Mouse (Mus musculus) heart, embryonic 15.5 days (tissue): ENCODE results near the gene Fam111a. TPM values are rescaled to one million over a fixed set of nuclear protein-coding genes. Genes with fewer than 3 reads are reported as not detected.

Experiments
- ATAC-seq: fragments of 200-750 bp; cut with Nextera tagmentation; replicated peaks from 2 replicates; pipeline ENCODE4 v1.8.0; 2017; ENCODE audit warnings: low read depth, moderate TSS enrichment; ENCODE audit not compliant: insufficient number of reproducible peaks, insufficient read depth, low FRiP score
- H3K27ac ChIP-seq: fragments of 300-500 bp; sonication (generic); 2 replicates; pipeline ENCODE4 v1.5.1; 2015; ENCODE audit warnings: mild to moderate bottlenecking, inconsistent platforms
- H3K27me3 ChIP-seq: fragments of 300-500 bp; sonication (generic); 2 replicates; pipeline ENCODE4 v1.6.1; 2015; ENCODE audit warnings: inconsistent platforms
- H3K36me3 ChIP-seq: fragments of 300-500 bp; sonication (generic); 2 replicates; pipeline ENCODE4 v1.6.1; 2015; ENCODE audit warnings: mild to moderate bottlenecking, inconsistent platforms
- H3K4me1 ChIP-seq: fragments of 300-500 bp; sonication (generic); replicated peaks from 2 replicates; pipeline ENCODE4 v1.6.1; 2015; ENCODE audit warnings: inconsistent platforms
- H3K4me2 ChIP-seq: fragments of 300-500 bp; sonication (generic); 2 replicates; pipeline ENCODE4 v1.6.1; 2015; ENCODE audit warnings: inconsistent platforms, mild to moderate bottlenecking, moderate library complexity
- H3K4me3 ChIP-seq: fragments of 300-500 bp; sonication (generic); 2 replicates; pipeline ENCODE4 v1.5.1; 2015; ENCODE audit warnings: mild to moderate bottlenecking, inconsistent platforms
- H3K9ac ChIP-seq: fragments of 300-500 bp; sonication (generic); 2 replicates; pipeline ENCODE4 v1.6.1; 2015; ENCODE audit warnings: mild to moderate bottlenecking, inconsistent platforms
- H3K9me3 ChIP-seq: fragments of 300-500 bp; sonication (generic); replicated peaks from 2 replicates; pipeline ENCODE4 v1.6.1; 2016; ENCODE audit warnings: inconsistent platforms
- WGBS: fragments of 180-500 bp; shearing (Covaris S2); methylation state at CpG from one replicate; pipeline ENCODE4 v1.1.7; 2015; ENCODE audit warnings: mixed read lengths; 5-methylcytosine and 5-hydroxymethylcytosine counted together
- polyA plus RNA-seq: library from polyadenylated mRNA; unstranded; fragments of >200 nt; fragmentation: Nextera tagmentation; extraction: Ambion mirVana; gene quantifications from 2 replicates; pipeline ENCODE4 v1.2.1, GENCODE M21; 2015

The Fam111a gene
- polyA plus RNA-seq, 1 experiment from 2014 or later = 16.6 TPM

- no peak overlapping the region for H3K4me3 ChIP-seq
- ATAC-seq = no peak
- no peaks in the 10 kb centered on the region for H3K27me3 ChIP-seq
- H3K9ac ChIP-seq = no peak overlapping the region
- no peak overlapping the region for H3K4me2 ChIP-seq
- no peak overlapping the region for H3K27ac ChIP-seq
- no peaks in the 10 kb centered on the region for H3K9me3 ChIP-seq
- WGBS = 85% methylated on average over 3 of the region's 3 CpGs
- no peaks in the 10 kb centered on the region for H3K4me1 ChIP-seq
- no peaks in the 10 kb centered on the region for H3K36me3 ChIP-seq
These were observed 88.7 kb downstream of the Fam111a start for GRCm38 (mm10) chr19:12634259-12634658.

GRCm38 (mm10) chr19:12634963-12635362, 89.4 kb downstream of the Fam111a start:
- H3K4me1 ChIP-seq = no peaks in the 10 kb centered on the region
- no peak overlapping the region for H3K4me3 ChIP-seq
- H3K9ac ChIP-seq = no peak overlapping the region
- H3K4me2 ChIP-seq = no peak overlapping the region
- no peaks in the 10 kb centered on the region for H3K36me3 ChIP-seq
- no peak overlapping the region for H3K27ac ChIP-seq
- ATAC-seq = no peak
- H3K27me3 ChIP-seq = no peaks in the 10 kb centered on the region
- WGBS = 74% methylated on average over 4 of the region's 4 CpGs
- no peaks in the 10 kb centered on the region for H3K9me3 ChIP-seq

- H3K27me3 ChIP-seq = no peaks in the 10 kb centered on the region
- no peaks in the 10 kb centered on the region for H3K9me3 ChIP-seq
- 55% methylated on average over 3 of the region's 3 CpGs for WGBS
- H3K36me3 ChIP-seq = no peaks in the 10 kb centered on the region
- no peaks in the 10 kb centered on the region for H3K4me1 ChIP-seq
- H3K27ac ChIP-seq = no peak overlapping the region
- H3K9ac ChIP-seq = no peak overlapping the region
- H3K4me3 ChIP-seq = no peak overlapping the region
- ATAC-seq = no peak
- H3K4me2 ChIP-seq = no peak overlapping the region
These were observed 91.3 kb downstream of the Fam111a start for GRCm38 (mm10) chr19:12636863-12637262.

GRCm38 (mm10) chr19:12638049-12638448, 92.5 kb downstream of the Fam111a start:
- 64% methylated on average over 1 of the region's 1 CpGs for WGBS

More at GRCm38 (mm10) chr19:12638049-12638448, 92.5 kb downstream of the Fam111a start:
- Histone ChIP-seq H3K9ac (no peak overlapping the region), H3K4me1 (no peaks in the 10 kb centered on the region), H3K4me2 (no peak overlapping the region), H3K27ac (no peak overlapping the region), H3K9me3 (no peaks in the 10 kb centered on the region), H3K4me3 (no peak overlapping the region), H3K27me3 (no peaks in the 10 kb centered on the region), H3K36me3 (no peaks in the 10 kb centered on the region)
- ATAC-seq = no peak

Other genes starting within 250 kb of the Fam111a start
- gene Olfr1436, start 246.6 kb upstream of the Fam111a start, polyA plus RNA-seq = not detected in 2 replicates
- gene Olfr1437, start 220.6 kb upstream of the Fam111a start, polyA plus RNA-seq = not detected in 2 replicates
- gene Olfr1438-ps1, start 209.8 kb upstream of the Fam111a start, polyA plus RNA-seq = not detected in 2 replicates
- not detected in 2 replicates for gene Olfr1440, start 158.5 kb upstream of the Fam111a start, polyA plus RNA-seq
- not detected in 2 replicates for gene Olfr1441, start 128.3 kb upstream of the Fam111a start, polyA plus RNA-seq
- gene Pfpl, start 117.8 kb upstream of the Fam111a start, polyA plus RNA-seq = not detected in 2 replicates
- 0.54 and 0.72 TPM in 2 replicates for gene Mpeg1, start 85.0 kb upstream of the Fam111a start, polyA plus RNA-seq
- 2.5 and 4.5 TPM in 2 replicates for gene Dtx4, start 44.3 kb upstream of the Fam111a start, polyA plus RNA-seq
- gene Gm4952, start 54.2 kb downstream of the Fam111a start, polyA plus RNA-seq = 0.10 and 0.15 TPM in 2 replicates
- not detected in 2 replicates for gene Glyat, start 87.6 kb downstream of the Fam111a start, polyA plus RNA-seq
- not detected in 2 replicates for gene Olfr1442, start 124.7 kb downstream of the Fam111a start, polyA plus RNA-seq
- not detected in 2 replicates for gene Olfr1443, start 132.4 kb downstream of the Fam111a start, polyA plus RNA-seq
- not detected in 2 replicates for gene Keg1, start 150.0 kb downstream of the Fam111a start, polyA plus RNA-seq
- 0.77 and 0.97 TPM in 2 replicates for gene Cntf, start 219.9 kb downstream of the Fam111a start, polyA plus RNA-seq